Mouse (Mus musculus) cortical plate, adult 2 months (tissue): Measurements from ENCODE around the gene Cacna1h.

Experiments
- CTCF ChIP-seq: fragments of 200-500 bp; IDR thresholded peaks from 2 replicates; pipeline ENCODE4 v1.5.1; 2011; ENCODE audit warnings: mild to moderate bottlenecking, control low read depth, low read length; ENCODE audit not compliant: insufficient read depth; ENCODE audit errors: extremely low read depth
- POLR2A ChIP-seq: fragments of 200-500 bp; IDR thresholded peaks from 2 replicates; pipeline ENCODE4 v1.6.1; 2011; ENCODE audit warnings: mild to moderate bottlenecking, low read length, control low read depth; ENCODE audit not compliant: insufficient read depth; ENCODE audit errors: extremely low read depth

GRCm38 (mm10) chr17:25432433-25433181 is 976 bp downstream of the Cacna1h start:
- TF ChIP-seq POLR2A: no peak
- no peak for TF ChIP-seq CTCF
